Mouse (Mus musculus) CH12.LX (cell line): ENCODE results near the gene Ttc13.

Experiments
- CTCF ChIP-seq, 2 experiments: IDR thresholded peaks in 1 of 2; conservative IDR thresholded peaks in 1 of 2; 2 replicates each; pipeline ENCODE4 v1.5.1; 2011 to 2012; ENCODE audit warnings: low read depth in 2 of 2, low read length in 2 of 2, improper control_type of control experiment in 1 of 2, inconsistent platforms in 1 of 2, mild to moderate bottlenecking in 1 of 2, moderate library complexity in 1 of 2
- EP300 ChIP-seq: IDR thresholded peaks from 2 replicates; pipeline ENCODE4 v1.6.1; 2011; ENCODE audit warnings: low read length, improper control_type of control experiment
- POLR2A ChIP-seq: IDR thresholded peaks from 2 replicates; pipeline ENCODE4 v1.6.1; 2011; ENCODE audit warnings: low read depth, mild to moderate bottlenecking, improper control_type of control experiment, low read length
- RCOR1 ChIP-seq: conservative IDR thresholded peaks from 2 replicates; pipeline ENCODE4 v1.6.1; 2012; ENCODE audit warnings: low read depth, mild to moderate bottlenecking, inconsistent platforms, low read length, improper control_type of control experiment
- SMC3 ChIP-seq: IDR thresholded peaks from 2 replicates; pipeline ENCODE4 v1.6.1; 2011; ENCODE audit warnings: low read depth, low read length, improper control_type of control experiment

DNA sequence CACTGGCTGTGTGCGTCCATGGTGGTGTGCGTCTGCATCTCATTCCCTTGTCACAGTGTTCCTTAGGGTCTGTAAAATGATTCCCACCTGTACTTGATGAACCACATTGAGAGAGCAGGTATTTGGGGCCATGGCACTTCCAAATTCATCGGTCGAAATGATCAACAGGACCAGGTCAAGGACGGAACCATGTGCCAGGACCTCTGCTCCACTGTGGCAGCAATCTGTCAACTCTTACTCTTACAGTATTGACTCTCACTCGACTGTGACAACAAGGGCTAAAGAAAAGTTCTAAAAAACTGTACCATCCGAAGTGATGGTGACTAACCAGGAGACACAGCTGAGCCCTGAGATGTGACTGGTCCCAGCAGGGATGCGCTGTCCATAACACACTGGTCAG is 33.7 kb upstream of the Ttc13 start:
- TF ChIP-seq RCOR1 (no peak), CTCF (conservative IDR thresholded peaks at IDR 0.05 in 1 of 2, IDR thresholded peaks at IDR 0.05 in 1 of 2; ENCODE audit: low read depth in 2 of 2, low read length in 2 of 2) (no peak), SMC3 (no peak), EP300 (no peak), POLR2A (no peak)
